Mouse (Mus musculus): Measurements from ENCODE around the gene Fmo5.

DNA sequence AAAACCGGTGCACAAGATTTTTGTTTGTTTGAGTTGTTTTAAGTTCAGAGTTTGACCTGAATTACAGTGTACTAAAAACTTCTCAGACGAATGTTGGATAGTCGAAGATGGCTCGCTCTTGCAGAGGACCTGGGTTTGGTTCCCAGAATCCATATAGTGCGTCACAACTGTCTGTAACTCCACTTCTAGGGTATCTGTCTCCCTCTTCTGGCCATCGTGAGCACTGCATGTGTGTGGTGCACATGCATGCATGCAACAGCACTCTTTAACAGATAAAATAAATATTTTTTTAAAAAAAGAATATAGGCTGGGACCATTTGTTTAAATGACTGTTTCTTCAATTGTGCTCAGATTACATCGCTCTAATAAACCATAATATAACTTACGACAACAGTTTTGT, 26.3 kb downstream of the Fmo5 start:
- no peak for TF ChIP-seq POLR2A (IDR thresholded peaks at IDR 0.05; ENCODE audit: borderline replicate concordance, control insufficient read depth, low read depth, low read length)
- TF ChIP-seq CTCF (IDR thresholded peaks at IDR 0.05; ENCODE audit: control insufficient read depth, insufficient read depth, low read length), result peak; percentile 54

All from bone marrow, adult 2 months (tissue).